Mouse (Mus musculus) C2C12 (cell line): Measurements from ENCODE around the gene Mlip.

ENCODE experiments used
- CTCF ChIP-seq: IDR thresholded peaks from one replicate; pipeline ENCODE4 v1.5.1; 2011; ENCODE audit not compliant: control insufficient read depth, insufficient read depth, insufficient read length
- MAX ChIP-seq: IDR thresholded peaks from one replicate; pipeline ENCODE4 v1.6.1; 2011; ENCODE audit warnings: mild to moderate bottlenecking, control low read depth
- MYOG ChIP-seq: IDR thresholded peaks from one replicate; pipeline ENCODE4 v1.6.1; 2011; ENCODE audit not compliant: control insufficient read depth, insufficient read length; ENCODE audit errors: extremely low read depth
- USF1 ChIP-seq: IDR thresholded peaks from one replicate; pipeline ENCODE4 v1.6.1; 2011; ENCODE audit warnings: low read depth, mild to moderate bottlenecking, control low read depth, moderate library complexity

DNA sequence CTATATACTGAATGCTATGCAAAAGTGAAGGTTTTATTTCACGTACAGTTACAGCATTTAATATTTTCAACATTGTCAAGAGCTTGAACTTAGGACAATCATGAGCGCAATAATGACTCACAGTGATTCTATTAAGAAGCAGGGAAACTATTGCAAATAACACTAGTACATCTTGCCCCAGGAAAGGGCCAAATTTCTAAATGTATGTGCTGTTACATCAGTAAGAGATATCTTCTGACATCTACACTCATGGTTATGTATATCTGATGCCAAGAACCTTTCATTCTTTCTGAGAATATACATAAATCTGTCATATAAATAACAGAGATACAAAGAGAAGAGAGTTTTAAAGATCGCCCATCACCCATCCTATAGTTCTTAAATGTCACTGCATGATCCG, 100.0 kb downstream of the Mlip start:
- TF ChIP-seq CTCF (no peak), USF1 (no peak), MAX (no peak), MYOG (no peak)
